Mouse (Mus musculus) frontal cortex, postnatal 14 days (tissue): ENCODE measurements at regions not wholly inside any gene's neighbourhood (a gene's known extent, or its start where the extent isn't known, plus 50 kb on each side); places are given as distances from the start of the nearest gene placed in this dataset.

Source experiments
- DNase-seq, 2 experiments: peaks; one replicate each; pipeline ENCODE4 v3.0.0; 2022; ENCODE audit warnings: low spot score in 2 of 2

DNA sequence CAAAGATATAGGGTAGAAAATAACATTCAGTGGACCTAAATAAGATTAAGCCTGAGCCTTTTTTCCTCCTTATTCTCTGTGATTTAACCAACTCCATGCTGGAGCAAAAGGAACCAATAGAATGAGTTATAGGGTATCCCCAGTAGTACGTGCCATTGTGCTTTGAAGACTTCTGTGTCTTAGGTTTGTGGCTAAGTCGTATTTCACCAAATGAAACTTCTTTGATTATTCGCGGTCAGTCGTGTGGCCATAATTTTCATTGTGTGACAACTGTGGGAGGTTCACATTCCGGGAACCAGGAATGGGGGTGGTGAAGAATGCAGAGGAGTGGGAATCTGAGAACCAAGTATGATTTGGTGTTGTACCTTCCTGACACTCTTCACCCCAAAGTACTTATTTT is 535.6 kb upstream of the Pkn2 start:
- DNase-seq = no peak

DNA sequence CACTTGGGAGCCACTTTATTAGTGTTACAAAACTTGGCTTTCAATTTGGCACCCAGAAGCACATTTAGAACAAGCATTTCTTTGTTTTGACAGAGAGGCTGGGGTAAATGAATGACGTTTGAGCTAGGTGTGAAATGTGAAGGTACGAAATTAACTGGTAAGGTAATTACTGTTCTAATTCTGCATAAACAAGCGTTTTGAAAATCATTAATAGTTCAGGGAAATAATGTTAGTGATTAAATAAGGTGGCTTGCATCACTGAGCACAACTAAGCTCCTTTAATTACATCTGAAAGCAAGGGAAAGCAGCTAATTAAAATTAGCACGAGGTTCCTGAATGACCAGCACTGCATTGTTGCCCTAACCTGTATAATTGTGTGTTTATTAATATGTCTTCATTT is 529.9 kb upstream of the Pkn2 start:
- DNase-seq = no peak

DNA sequence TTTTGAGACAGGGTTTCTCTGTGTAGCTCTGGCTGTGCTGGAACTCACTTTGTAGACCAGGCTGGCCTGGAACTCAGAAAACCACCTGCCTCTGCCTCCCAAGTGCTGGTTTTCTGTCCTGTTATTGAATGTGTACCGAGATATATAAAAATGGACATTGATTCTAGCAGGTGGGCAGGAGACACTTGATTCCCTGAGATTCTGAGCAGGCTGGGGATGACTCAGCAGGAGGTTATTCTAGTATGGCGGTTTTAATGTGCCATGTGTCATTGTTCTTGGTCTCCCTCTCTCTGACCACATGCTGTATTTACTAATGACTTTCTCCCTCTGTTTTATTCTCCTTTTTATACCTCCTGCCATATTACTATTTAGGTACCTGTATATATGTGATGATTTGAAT is 517.2 kb upstream of the Pkn2 start:
- DNase-seq = no peak

DNA sequence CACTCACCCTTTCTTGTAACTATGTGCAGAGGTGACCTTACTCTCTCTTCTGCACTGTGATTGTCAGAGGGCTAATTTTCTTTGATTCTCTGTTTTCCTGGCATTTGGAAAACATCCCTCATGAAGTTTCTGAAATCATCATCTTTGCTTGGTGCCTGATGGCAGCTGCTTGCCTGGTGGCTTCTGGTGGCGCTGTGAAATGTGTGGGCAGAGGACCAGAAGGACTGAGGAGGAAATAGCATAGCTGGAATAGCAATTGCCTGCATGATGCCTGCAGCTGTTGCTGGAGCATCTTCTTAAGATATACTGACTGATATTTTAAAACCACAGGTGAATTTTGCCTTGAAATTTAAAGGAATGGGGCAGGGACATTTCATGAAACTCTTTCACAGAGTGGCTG is 502.6 kb upstream of the Pkn2 start:
- DNase-seq = peak; percentile 41 to 42

DNA sequence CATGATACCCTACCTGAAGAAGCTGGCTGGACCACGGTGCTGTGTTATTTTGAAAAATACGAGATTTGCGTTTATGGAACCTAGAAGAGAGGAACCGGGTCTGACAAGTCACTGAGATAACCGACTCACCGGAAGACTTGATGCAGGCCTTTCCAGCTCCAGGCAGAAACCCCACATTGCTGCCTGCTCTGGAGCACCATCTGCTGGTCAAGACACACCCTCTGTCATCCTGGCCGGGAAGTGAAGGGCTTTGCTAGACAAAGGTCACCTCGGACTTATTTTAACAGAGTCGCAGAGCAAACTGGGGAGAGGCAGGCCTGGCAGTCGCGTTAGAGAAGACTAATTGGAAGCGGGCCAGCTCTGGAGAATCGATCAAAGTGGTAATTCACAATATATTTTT is 497.4 kb upstream of the Pkn2 start:
- DNase-seq = peak; percentile 64 to 66

DNA sequence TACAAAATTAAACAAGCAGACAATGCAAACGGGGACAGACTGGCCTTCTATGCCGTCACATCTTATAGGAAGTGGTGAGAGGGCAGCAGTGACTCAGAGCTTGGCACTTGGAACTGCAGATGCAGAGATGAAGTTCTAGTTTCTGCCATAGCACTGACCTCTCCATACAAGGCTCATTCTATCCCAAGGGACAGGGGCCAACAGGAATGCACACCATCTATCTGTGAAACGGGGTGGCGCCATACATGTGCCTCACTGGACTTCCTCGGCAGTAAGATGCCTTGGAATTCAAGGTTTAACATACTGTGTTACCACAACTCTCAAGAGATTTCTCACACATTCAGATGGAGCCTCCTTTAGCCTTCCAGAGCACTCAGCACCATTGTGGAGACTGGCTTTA is 495.6 kb upstream of the Pkn2 start:
- DNase-seq = no peak

DNA sequence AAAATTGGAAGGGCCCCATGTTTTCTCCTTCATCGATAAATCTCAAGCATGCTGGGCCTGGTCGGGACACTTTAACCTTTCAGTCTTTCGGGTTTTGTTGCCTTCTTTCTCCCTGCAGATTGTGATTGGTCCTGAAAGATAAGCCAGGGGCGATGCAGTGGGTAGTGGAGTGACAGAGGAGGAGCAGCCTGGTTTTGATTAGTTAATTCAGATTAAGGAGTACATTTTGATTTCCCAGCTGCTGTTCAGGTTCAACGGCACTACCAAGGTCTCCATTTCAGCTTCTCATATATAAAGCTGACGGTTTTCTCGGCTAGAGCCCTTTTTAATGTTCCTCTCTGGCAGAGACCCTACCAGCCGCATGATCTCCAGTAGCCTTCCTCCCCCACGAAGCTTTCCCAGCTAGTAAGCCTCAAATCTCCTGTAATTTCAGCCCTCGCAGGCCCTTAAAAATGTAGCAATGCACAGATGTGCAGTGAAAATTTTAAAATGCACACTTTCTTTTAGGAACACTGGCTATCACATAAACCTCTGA is 493.8 kb upstream of the Pkn2 start:
- no peak for DNase-seq

DNA sequence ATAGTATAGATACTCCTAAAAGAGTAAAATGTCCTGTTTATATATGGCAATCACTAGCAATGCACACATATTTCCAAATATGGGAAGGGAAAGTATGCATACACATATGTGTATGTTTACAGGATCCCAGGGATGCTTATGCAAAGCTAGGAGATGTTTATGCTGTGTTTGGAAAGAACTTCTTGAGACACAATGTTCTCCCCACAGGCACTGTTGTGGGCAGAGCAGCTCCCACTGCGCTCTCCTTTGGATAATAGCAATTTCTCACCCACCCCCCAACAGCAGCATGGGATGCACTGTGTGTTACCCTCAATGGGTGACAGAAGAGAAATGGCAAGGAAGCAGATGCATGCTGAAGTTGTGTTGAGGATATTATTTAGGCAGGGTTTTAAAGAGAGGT is 491.7 kb upstream of the Pkn2 start:
- DNase-seq = no peak

DNA sequence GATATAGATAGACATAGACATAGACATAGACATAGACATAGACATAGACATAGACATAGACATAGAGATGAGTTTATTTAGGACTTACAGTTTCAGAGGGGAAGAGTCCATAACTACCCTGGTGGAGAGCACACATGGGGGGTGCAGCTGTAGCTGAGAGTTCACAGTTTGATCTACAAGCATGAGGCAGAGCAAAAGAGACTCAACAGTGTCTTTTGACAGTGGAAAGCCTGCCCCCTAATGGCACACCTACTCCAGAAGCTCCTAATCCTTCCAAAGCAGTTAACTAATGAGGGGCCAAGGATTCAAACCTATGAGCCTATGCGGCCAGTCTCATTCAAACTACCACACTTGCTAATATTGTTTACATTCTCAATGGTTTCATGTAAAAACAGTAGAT is 487.2 kb upstream of the Pkn2 start:
- DNase-seq = no peak

DNA sequence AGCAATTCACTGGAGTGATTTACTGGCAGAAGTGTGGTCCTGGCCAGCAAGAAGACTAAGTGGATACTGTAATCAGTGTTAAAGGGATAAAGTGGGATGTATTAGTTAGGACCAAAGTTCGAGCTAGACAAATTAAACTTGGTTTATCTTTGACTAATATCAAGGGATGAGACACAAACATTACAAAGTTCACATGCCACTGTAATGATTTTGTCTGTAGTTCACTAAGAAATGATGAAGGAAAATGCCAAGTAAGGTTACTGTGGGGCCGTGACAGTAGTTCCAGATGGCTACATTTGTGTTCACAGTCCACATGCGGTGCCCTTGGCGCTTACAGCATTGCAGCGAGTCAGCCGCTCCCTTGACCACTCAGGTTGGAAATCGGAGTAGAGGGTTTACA is 458.2 kb upstream of the Pkn2 start:
- no peak for DNase-seq

DNA sequence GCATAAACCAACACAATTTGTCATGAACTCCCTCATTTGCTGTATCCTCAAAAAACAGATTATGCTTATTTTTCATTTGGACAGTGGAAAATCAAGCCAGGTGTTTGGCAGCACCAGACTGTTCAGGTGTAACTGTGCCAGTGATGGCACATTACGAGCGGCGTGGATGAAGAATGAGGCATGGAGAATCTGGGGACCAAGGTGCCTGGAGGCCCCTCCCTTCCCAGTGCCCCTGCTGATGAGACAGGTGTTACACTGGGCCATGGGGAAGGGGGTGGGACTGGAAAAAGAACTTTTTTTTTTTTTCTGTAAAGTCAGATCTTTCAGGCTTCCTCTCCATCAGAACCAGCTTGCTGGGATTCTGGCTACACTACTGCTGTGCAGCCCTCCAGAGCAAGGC is 451.5 kb upstream of the Pkn2 start:
- DNase-seq = no peak

DNA sequence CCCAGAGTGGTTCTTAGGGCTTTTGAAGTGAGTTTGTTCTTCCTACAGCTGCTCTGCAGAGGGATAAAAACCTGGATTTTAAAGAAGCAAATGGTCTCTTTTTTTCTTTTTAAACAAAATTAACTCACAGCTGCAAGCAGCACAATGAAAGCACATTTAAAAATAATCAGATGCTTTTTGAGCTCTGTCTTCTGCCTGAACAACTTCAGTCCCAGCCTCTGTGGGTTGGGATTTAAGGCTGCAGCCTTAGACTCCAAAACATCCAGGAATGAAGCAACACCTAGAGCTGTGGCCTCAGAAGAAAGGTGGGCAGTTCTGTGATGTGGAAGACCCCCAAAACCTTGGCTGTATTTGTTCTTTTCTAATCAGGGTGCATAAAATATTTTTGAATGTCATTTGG is 446.7 kb upstream of the Pkn2 start:
- DNase-seq = no peak

DNA sequence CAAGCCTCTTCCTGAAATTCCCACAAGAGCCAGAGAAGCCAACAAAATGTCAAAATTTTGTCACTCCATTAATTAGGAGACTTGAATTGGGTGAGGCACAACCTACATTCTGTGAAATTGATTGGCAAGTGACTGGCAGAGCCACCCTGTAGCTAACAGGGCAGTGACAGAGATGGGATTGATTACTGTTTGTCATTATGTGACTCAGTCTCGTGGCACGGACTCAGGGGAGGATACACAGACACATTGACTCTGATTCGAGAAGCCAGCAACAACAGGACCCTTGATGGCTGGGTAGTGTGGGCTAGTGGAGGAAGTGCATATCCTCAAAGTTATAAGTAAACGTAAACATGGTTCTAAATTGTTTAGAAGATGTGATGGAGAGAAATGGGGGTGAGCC is 445.8 kb upstream of the Pkn2 start:
- DNase-seq = no peak

DNA sequence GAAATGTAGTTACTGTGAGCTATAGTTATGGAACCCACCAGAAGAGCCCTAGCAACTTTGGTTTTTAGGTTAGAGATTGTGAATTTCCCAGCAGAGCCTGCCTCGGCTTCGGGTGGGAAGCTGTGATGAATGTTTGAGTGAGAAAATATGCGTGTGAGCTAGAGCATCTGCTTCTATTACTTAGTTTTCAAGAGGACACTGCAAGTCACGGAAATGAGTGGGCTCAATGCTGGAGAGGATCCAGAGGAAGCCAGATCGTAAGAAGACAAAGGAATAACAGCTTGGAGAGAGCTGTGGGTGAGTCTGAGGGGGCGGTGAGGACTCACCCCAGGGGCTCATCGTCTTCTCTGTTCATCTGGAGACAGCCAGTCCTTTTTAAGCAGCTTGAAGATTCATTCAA is 434.7 kb upstream of the Pkn2 start:
- DNase-seq = peak; percentile 61 to 80

DNA sequence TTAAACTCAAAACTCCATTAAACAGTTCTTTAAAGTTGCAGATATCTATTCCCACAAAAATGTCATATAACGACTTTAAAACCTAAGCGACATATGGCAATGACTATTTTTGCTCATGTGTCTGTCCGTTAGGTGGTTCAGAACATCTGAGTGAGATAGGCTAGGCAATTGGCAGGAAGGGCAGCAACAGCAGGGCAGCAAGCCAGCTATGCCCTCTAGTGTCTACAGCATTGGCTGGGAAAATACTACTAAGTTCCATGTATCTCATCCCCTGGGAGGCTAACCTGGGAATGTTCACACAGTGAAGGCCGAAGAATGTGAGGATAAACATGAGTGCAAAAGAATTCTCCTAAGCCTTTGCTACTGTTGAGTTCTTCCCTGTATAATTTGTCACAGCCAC is 410.0 kb upstream of the Pkn2 start:
- no peak for DNase-seq

DNA sequence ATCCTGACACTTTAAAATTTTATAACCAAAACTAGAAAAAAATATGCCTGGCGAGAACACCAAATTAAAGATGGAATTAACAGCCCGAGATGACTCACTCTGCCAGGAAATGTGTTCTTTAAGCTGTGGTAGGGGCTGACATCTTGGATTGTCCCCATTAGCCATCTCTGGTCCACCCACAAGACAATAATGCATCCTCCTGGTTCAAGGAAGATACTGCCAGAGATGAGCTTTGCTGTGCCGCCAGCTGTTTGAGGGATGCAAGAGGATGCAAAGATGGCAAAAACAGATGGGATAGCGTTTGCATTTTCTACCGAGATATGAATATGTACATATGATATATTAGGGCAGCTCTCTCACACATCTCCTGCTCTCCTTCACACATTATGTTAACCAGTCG is 382.3 kb upstream of the Pkn2 start:
- DNase-seq = peak; percentile 18 to 27

DNA sequence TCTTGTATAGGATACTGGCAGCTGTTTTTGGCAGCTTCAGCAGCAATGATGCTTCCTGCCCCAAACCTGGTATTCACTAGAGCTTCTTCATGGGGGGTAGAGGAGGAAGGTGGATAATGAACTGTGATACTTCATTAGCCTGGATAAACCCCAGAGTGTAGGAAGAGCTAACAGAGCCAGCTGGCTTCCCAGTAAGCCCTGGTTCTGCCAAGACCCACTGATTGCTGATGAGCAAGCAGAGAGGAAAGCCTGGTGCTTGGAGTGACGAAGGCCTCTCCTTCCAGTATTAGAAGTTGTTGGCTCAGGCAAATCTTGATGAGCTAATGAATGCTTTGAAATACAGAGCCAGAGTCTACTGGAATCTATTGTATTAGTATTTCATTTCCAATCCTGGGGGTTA is 370.8 kb upstream of the Pkn2 start:
- DNase-seq = no peak

DNA sequence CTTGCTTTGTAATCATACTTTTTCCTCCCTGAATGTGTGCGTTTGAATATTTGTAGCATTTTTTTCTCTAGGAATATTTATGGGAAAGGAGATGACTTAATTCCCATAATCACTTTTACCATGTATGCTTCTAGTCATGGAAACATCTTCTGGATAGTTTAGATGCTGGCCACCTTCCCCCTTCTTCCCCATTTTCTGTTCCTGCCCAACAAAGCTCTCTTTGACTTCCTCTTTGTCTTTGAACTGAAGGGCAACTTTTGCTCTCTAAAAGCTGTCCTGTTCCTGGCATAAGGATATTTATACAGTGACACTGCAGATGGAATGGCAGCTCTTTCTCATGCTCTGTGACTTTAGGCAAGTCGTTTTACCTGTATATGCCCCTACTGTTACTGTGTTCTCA is 370.2 kb upstream of the Pkn2 start:
- no peak for DNase-seq

DNA sequence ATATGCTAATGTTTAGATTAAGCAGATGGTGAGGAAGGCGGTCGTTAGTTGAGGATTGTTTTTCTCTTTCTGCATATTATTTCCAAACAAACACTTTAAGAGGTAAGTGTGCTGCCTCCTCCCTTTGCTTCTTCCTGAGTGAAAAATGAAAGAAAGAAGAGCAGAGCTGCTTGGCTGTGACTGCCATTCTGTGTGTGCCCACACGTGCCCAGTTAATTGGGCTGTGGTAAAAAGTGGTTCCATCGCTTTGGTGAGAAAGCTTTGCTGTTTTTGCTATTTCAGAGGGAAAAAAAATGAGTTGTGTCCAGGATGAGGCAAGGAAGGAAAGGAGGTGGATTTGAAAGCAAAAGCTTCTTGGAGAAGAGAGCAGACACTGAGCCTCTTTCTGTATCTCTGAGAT is 360.9 kb upstream of the Pkn2 start:
- no peak for DNase-seq

DNA sequence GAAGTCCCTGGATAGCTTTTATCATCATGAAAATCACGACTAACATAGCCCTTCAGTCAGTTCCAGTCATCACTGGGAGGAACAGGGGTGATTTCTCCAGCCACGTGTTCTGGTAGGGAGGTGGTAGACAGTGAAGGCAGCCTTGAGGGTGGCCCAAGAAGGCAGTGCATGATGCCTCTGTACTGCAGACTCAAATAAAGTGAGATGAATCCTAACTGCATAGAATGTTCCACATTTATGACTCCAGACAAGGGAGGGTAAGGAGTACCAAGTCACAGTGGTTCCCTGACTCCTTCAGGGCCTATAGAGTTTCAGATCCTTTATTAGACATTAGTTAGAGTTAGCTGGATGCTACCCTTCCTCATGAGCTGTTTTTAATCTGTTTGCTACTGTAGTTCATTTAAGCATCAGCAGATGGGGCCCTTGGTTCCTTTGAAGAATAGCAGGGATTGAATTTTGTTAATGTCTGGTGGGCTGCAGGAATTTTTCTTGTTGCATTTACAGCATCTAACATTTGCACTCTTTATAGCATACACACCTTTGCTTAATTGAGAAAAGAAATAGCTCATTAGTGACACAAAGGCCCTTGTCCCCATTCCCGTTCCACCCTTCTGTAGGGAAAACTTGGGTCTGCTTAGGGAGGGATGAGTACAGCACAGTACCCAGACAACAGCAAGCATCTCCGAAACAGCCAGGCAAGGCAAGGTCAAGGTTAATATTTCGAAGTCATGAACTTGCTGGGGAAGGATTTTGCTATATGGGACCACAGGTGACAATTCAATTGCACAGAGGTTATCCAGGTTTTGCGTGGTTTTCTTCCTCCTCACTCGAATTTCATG is 359.0 kb upstream of the Pkn2 start:
- DNase-seq = peak in 1 of 2 experiments; percentile 14

DNA sequence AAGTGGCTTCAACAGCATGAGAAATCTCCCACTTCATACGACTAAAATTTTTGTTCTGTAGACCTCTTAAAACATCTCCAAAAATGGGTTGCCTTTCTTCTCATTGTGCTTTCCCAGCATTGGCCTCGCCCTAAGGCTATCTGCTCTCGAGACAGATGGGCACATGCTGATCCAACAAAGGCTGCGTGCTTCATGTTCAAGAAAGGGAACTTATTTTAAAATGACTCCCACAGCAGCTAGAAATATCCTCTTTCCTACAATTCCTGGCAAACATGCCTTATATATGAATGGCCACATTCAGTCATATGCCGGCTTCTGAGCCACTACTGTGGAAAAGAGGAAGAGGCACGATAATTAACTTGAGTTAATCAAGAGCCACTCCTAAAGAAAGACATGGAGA is 356.7 kb upstream of the Pkn2 start:
- DNase-seq = peak in 1 of 2 experiments; percentile 15

DNA sequence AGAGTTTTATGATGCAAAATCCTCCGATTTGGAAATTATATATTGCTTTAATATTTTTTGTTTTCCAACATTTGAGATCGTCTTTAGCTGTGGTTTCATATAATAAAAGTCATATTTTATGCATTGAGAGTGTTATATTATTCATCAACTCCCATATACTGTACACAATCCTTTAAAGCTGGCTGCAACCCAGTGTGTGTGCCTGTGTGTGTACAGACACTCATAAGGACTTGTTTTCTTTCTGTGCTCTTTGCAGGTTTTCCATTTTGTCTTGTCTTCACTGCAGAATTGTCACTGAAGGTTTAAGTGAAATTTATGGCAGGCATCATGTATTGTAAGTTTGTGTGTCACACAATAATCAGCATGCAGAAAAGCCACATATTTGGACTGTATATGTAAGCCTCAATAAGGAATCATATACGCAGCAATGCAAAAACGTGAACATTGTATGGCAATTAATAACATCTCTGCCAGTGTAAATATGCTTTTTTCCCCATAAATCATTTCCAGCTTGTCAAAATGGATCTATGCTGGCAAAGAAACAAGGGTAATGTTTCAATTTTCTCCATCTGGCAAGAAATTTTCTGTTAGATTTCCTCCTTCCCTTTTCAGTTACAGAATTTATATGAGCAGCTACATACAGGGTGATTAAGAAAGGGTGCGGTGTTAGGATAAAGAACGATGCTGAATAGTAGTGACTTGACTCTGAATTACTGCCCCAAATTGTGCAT is 342.4 kb upstream of the Pkn2 start:
- no peak for DNase-seq

DNA sequence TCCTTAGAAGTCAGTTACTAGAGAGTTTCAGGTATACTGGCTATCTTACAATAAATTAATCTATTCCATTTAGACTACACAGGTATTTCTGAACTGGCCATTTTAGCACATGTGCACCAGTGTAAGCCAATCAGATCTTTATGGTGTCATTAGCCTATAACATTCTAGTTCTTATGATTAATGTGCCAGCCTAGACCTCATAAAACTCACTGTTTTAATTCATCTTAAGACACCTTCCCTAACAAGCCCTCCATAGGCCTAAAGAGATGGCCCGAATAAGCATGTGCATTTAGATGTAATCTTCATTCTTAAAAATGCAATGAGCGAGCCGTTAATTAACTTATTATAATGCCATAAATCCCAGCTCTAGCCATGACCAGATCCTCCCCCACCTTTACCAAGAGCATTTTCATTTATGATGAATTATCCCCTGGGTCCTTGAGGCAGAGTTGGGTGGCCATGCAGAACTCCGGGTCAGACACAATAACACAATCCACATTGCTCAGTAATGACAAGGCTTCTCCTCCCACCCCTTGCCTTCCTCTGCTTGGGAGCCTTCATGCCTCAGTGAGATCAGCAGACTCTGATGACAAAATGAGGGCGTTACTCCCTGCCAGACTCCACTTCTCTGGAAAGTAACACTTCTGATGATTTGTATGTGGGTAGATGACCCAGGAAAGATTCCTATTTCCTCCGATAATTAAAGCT is 311.6 kb upstream of the Pkn2 start:
- DNase-seq = no peak
